Mouse (Mus musculus) erythroblast, embryonic 14.5 days (primary cell): Measurements from ENCODE around the gene Trnau1ap. TPM values are rescaled to one million over a fixed set of nuclear protein-coding genes. Genes with fewer than 3 reads are reported as not detected.
"Not testable (repeated sequence)": the region's sequence is repeated elsewhere in the genome, so short reads cannot be mapped to it uniquely, and the experiment has no call there.

Experiments used
- H3K27me3 ChIP-seq: 2 replicates; pipeline ENCODE4 v1.6.1; 2012; ENCODE audit warnings: inconsistent platforms; ENCODE audit not compliant: control insufficient read depth
- H3K36me3 ChIP-seq: 2 replicates; pipeline ENCODE4 v1.6.1; 2012; ENCODE audit warnings: mild to moderate bottlenecking, inconsistent platforms; ENCODE audit not compliant: control insufficient read depth
- H3K4me1 ChIP-seq: 2 replicates; pipeline ENCODE4 v1.6.1; 2012; ENCODE audit warnings: inconsistent platforms; ENCODE audit not compliant: control insufficient read depth
- H3K4me3 ChIP-seq: replicated peaks from 2 replicates; pipeline ENCODE3; 2012; ENCODE audit warnings: moderate library complexity, mild to moderate bottlenecking, inconsistent platforms
- H3K9me3 ChIP-seq: 2 replicates; pipeline ENCODE4 v1.6.1; 2012; ENCODE audit warnings: low read length, inconsistent platforms, mixed read lengths; ENCODE audit not compliant: control insufficient read depth
- GATA1 ChIP-seq: IDR thresholded peaks from 2 replicates; pipeline ENCODE4 v1.6.1; 2012; ENCODE audit warnings: low read length, inconsistent platforms, mixed read lengths
- TAL1 ChIP-seq: IDR thresholded peaks from 3 replicates; pipeline ENCODE4 v1.6.1; 2012; ENCODE audit warnings: low read length, inconsistent platforms, mixed read lengths
- polyA plus RNA-seq: library from polyadenylated mRNA; stranded (reverse); fragments of >175 nt; gene quantifications from 2 replicates; pipeline ENCODE4 v1.2.3, GENCODE M21; 2012

Gene Trnau1ap
- polyA plus RNA-seq, 1 experiment: 2.4 TPM

- H3K4me3 ChIP-seq: no peak overlapping the region
- TF ChIP-seq GATA1 (no peak), TAL1 (no peak)
- peaks cover 70% of the 10 kb centered on the region for H3K36me3 ChIP-seq
- H3K27me3 ChIP-seq: no peaks in the 10 kb centered on the region
- peaks cover 10% of the 10 kb centered on the region for H3K9me3 ChIP-seq
- peaks cover 12% of the 10 kb centered on the region for H3K4me1 ChIP-seq
Measured at GRCm38 (mm10) chr4:132292988-132293387, 36.4 kb downstream of the Trnau1ap start.

DNA sequence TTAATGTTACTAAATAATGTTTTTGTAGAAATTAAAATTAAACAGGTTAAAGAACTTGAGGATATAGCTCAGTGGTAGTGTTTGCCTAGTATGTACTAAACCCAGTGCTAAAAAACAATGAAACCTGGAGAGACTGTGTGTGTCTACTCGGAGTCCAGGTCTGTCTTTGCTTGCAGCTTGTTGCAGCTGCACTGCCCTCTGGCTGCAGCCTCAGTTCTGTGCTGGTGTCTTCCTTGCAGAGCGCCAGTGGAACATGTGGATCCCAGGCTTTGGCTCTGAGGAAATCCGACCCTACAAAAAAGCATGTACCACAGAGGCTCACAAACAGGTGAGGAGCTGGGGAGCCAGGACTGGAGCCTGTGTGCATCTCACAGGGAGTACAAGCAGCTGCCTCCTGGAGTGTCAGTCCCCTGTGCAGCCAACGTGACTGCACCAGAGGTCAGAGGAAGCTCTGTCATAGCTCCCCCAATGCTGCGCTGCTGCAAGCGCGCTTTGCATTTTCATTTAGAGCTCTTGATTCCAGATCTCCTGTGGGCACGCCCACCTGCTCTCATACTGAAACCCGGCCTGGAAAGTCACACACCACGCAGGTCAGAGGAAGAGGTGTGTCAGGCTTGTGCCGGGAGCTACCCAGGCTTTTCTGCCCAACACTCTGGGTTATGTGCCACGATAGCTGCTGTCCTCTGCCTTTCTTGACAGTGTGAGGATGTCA lies 37.6 kb downstream of the Trnau1ap start:
- Histone ChIP-seq H3K9me3 (peaks cover 10% of the 10 kb centered on the region), H3K27me3 (no peaks in the 10 kb centered on the region), H3K4me1 (peaks cover 12% of the 10 kb centered on the region), H3K4me3 (no peak overlapping the region), H3K36me3 (peaks cover 81% of the 10 kb centered on the region)
- TF ChIP-seq GATA1: no peak
- TF ChIP-seq TAL1: no peak

DNA sequence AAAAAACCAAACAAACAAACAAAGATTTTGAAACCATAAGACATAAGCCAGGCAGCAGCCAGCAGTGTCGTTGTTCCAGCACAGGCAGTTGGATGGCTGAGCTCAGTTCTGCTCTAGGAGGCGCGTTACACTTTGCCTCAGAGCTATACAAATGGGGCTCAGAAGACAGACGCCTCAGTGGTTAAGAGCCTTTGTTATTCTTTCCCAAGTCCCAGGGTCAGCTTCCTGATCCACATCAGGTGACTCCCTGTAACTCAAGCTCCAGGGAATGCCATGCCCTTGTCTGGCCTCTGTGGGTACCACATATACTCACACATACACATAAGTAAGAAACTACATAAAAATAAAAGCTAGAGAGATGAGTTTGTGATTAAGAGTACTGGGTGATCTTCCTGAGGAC lies 38.3 kb downstream of the Trnau1ap start:
- H3K4me1 ChIP-seq: peaks cover 12% of the 10 kb centered on the region
- H3K9me3 ChIP-seq: peaks cover 13% of the 10 kb centered on the region
- no peak overlapping the region for H3K4me3 ChIP-seq
- TF ChIP-seq GATA1: no peak
- TF ChIP-seq TAL1: no peak
- H3K27me3 ChIP-seq: no peaks in the 10 kb centered on the region
- peaks cover 88% of the 10 kb centered on the region for H3K36me3 ChIP-seq

- Histone ChIP-seq H3K9me3 (peaks cover 13% of the 10 kb centered on the region), H3K36me3 (peaks cover 89% of the 10 kb centered on the region)
- H3K4me1 ChIP-seq, H3K4me3 ChIP-seq, H3K27me3 ChIP-seq: not testable (repeated sequence)
Measured at GRCm38 (mm10) chr4:132288840-132289239, 40.5 kb downstream of the Trnau1ap start.

DNA sequence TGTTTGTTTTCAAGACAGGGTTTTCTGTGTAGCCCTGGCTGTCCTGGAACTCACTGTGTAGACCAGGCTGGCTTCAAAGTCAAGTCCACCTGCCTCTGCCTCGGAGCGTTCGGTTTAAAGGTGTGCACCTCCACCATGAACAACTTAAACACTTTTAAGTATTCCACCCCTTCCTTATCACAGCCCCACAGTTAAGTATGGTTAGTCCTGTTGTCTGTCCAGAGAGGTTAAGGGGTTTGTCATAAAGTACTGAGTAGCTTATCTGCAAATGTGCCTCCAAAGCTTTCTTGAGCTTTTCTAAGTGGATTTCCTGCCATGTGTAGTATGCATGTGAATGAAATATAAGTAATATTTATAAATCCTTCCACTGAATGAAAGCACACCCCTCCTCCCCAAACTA lies 53.4 kb downstream of the Trnau1ap start:
- TF ChIP-seq TAL1 (no peak), GATA1 (no peak)
- peak overlapping the region; percentile 87 for H3K4me3 ChIP-seq
- H3K9me3 ChIP-seq: no peaks in the 10 kb centered on the region
- H3K27me3 ChIP-seq: no peaks in the 10 kb centered on the region
- peaks cover 43% of the 10 kb centered on the region for H3K36me3 ChIP-seq
- peaks cover 55% of the 10 kb centered on the region for H3K4me1 ChIP-seq

DNA sequence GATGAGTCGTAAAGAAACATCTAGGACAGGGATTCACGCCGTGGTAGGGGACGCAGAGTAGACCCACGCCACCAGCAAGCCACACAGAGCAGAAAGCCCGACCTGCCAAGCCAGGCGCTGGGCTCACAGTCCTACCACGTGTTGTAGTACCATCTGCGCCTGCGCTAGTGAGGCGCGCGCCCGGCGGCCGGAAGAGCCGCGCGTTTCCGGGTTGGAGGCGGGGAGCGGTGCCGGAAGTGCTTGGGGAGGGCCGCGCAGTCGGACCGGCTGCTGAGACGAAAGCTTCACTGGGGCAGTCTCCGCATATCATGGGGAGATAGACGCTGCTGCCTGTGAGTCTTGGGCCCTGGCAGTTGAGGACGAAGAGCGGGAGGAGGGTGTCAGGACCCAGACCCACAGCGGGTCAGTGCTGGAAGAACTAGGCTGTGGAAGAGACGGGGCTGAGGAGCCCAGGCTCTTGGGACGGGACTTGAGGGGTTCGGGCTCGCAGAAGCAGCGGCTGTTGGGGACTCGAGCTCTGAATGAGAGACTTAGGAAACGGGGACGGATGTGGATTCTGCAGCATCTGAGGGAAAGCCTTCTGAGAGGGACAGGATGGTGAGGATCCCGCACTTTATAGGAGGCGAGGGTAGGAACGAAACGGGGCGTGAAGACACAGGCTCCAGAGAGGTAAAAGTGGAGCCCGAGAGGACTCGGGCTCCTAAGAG lies 55.0 kb downstream of the Trnau1ap start, which contains the start of gene Taf12:
Gene Taf12 (plus strand): TSS at position 220 of the 707 bp plus-strand sequence.
- peaks cover 69% of the 10 kb centered on the region for H3K4me1 ChIP-seq
- no peaks in the 10 kb centered on the region for H3K27me3 ChIP-seq
- H3K4me3 ChIP-seq: peak within 1 kb of the TSS; percentile 87
- no peak for TF ChIP-seq TAL1
- no peak for TF ChIP-seq GATA1
- no peaks in the 10 kb centered on the region for H3K9me3 ChIP-seq
- H3K36me3 ChIP-seq: peaks cover 29% of the 10 kb centered on the region

- peak overlapping the region; percentile 87 for H3K4me3 ChIP-seq
- H3K27me3 ChIP-seq: no peaks in the 10 kb centered on the region
- no peaks in the 10 kb centered on the region for H3K9me3 ChIP-seq
- peaks cover 74% of the 10 kb centered on the region for H3K4me1 ChIP-seq
- H3K36me3 ChIP-seq: peaks cover 19% of the 10 kb centered on the region
- TF ChIP-seq GATA1 (no peak), TAL1 (no peak)
Measured at GRCm38 (mm10) chr4:132273166-132273565, 56.2 kb downstream of the Trnau1ap start.

DNA sequence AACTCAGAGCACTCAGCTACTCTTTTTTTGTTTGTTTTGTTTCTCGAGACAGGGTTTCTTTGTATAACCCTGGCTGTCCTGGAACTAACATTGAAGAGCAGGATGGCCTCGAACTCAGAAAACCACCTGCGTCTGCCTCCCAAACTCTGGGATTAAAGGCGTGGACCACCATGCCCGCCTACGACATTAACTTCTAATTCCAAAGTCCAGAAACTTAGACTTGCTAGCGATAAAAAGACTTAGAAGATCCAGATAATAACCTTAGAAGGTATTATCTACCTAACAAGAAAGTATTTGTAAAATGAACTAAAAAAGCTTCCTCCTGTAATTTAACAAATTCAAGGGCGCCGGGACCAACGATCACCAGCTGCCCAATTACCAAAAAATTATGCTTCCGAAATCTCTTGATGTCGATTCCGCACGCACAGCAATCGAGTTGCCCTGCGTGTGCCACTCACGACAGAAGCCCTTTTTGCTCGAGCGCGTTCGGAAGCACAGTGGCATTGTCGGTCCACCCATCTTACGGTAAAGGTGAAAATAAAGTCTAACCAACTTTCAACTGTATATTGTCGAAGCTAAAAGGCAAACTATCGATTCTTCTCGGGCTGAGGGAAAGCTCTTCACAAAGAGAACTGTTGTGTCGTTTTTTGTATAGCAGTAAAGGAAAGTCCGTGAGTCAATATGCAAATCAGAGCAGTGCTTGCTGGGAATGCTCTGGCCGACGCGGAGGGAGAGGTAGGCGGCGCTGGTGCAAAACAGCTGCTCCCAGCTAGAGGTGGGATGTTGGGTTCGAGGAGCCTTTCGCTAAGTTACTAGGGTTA lies 59.4 kb downstream of the Trnau1ap start:
- Histone ChIP-seq H3K9me3 (no peaks in the 10 kb centered on the region), H3K4me3 (peak overlapping the region; percentile 61), H3K4me1 (peaks cover 53% of the 10 kb centered on the region), H3K36me3 (no peaks in the 10 kb centered on the region), H3K27me3 (no peaks in the 10 kb centered on the region)
- no peak for TF ChIP-seq GATA1
- no peak for TF ChIP-seq TAL1
